Mouse (Mus musculus) stomach, embryonic 15.5 days (tissue): ENCODE measurements at regions not wholly inside any gene's neighbourhood (a gene's known extent, or its start where the extent isn't known, plus 50 kb on each side); places are given as distances from the start of the nearest gene placed in this dataset.

Source experiments
- ATAC-seq: fragments of 200-750 bp; cut with Nextera tagmentation; 2 replicates; pipeline ENCODE4 v1.8.0; 2017; ENCODE audit warnings: low read depth, moderate number of reproducible peaks, moderate TSS enrichment; ENCODE audit not compliant: insufficient read depth, low FRiP score
- H3K27ac ChIP-seq: fragments of 300-500 bp; sonication (generic); 2 replicates; pipeline ENCODE4 v1.5.1; 2015; ENCODE audit warnings: mild to moderate bottlenecking, inconsistent platforms
- H3K27me3 ChIP-seq: fragments of 300-500 bp; sonication (generic); replicated peaks from 2 replicates; pipeline ENCODE4 v1.6.1; 2015; ENCODE audit warnings: inconsistent platforms
- H3K36me3 ChIP-seq: fragments of 300-500 bp; sonication (generic); 2 replicates; pipeline ENCODE4 v1.6.1; 2015; ENCODE audit warnings: inconsistent platforms
- H3K4me1 ChIP-seq: fragments of 300-500 bp; sonication (generic); 2 replicates; pipeline ENCODE4 v1.6.1; 2015; ENCODE audit warnings: inconsistent platforms
- H3K4me2 ChIP-seq: fragments of 300-500 bp; sonication (generic); 2 replicates; pipeline ENCODE4 v1.6.1; 2015; ENCODE audit warnings: mild to moderate bottlenecking, inconsistent platforms
- H3K4me3 ChIP-seq: fragments of 300-500 bp; sonication (generic); replicated peaks from 2 replicates; pipeline ENCODE4 v1.5.1; 2015; ENCODE audit warnings: inconsistent platforms
- H3K9ac ChIP-seq: fragments of 300-500 bp; sonication (generic); 2 replicates; pipeline ENCODE4 v1.6.1; 2015; ENCODE audit warnings: inconsistent platforms
- H3K9me3 ChIP-seq: fragments of 300-500 bp; sonication (generic); 2 replicates; pipeline ENCODE4 v1.6.1; 2016; ENCODE audit warnings: inconsistent platforms
- WGBS: fragments of 180-500 bp; shearing (Covaris S2); methylation state at CpG from one replicate; pipeline ENCODE4 v1.1.7; 2015; 5-methylcytosine and 5-hydroxymethylcytosine counted together

GRCm38 (mm10) chr2:116716529-116717201, 161.8 kb upstream of the Tmco5 start:
- H3K9ac ChIP-seq, result no peak overlapping the region
- WGBS, result 78% methylated on average over 9 of the region's 9 CpGs
- no peak overlapping the region for H3K4me2 ChIP-seq
- H3K9me3 ChIP-seq, result no peaks in the 10 kb centered on the region
- H3K4me3 ChIP-seq, result no peak overlapping the region
- ATAC-seq, result no peak
- no peak overlapping the region for H3K27ac ChIP-seq
- H3K27me3 ChIP-seq, result no peaks in the 10 kb centered on the region
- H3K36me3 ChIP-seq, result no peaks in the 10 kb centered on the region
- H3K4me1 ChIP-seq, result no peaks in the 10 kb centered on the region

- no peak for ATAC-seq
- WGBS, result 81% methylated on average over 5 of the region's 5 CpGs
- no peaks in the 10 kb centered on the region for H3K4me1 ChIP-seq
Measured at GRCm38 (mm10) chr2:116718637-116719036, 159.9 kb upstream of the Tmco5 start.

GRCm38 (mm10) chr2:116727591-116727990, 150.9 kb upstream of the Tmco5 start:
- H3K36me3 ChIP-seq, result no peaks in the 10 kb centered on the region
- H3K4me1 ChIP-seq, result no peaks in the 10 kb centered on the region
- H3K9me3 ChIP-seq, result no peaks in the 10 kb centered on the region
- H3K27me3 ChIP-seq, result no peaks in the 10 kb centered on the region
- ATAC-seq, result no peak
- H3K4me2 ChIP-seq, result no peak overlapping the region
- H3K27ac ChIP-seq, result no peak overlapping the region
- WGBS, result 61% methylated on average over 1 of the region's 1 CpGs
- H3K4me3 ChIP-seq, result no peak overlapping the region
- no peak overlapping the region for H3K9ac ChIP-seq

More at GRCm38 (mm10) chr2:116718637-116719036, 159.9 kb upstream of the Tmco5 start:
- no peak overlapping the region for H3K9ac ChIP-seq
- H3K27ac ChIP-seq, result no peak overlapping the region
- no peaks in the 10 kb centered on the region for H3K9me3 ChIP-seq
- no peaks in the 10 kb centered on the region for H3K27me3 ChIP-seq
- H3K4me2 ChIP-seq, result no peak overlapping the region
- H3K36me3 ChIP-seq, result no peaks in the 10 kb centered on the region
- H3K4me3 ChIP-seq, result no peak overlapping the region

- Histone ChIP-seq H3K27ac (no peak overlapping the region), H3K9ac (no peak overlapping the region), H3K36me3 (no peaks in the 10 kb centered on the region), H3K9me3 (no peaks in the 10 kb centered on the region), H3K4me2 (no peak overlapping the region), H3K4me1 (no peaks in the 10 kb centered on the region), H3K4me3 (no peak overlapping the region), H3K27me3 (no peaks in the 10 kb centered on the region)
- 20% methylated on average over 3 of the region's 3 CpGs for WGBS
- ATAC-seq, result peak; percentile 53; the same call in 1 of the 2 replicates
Measured at GRCm38 (mm10) chr2:116735702-116736101, 142.8 kb upstream of the Tmco5 start.

- Histone ChIP-seq H3K9me3 (no peaks in the 10 kb centered on the region), H3K9ac (no peak overlapping the region), H3K4me1 (no peaks in the 10 kb centered on the region), H3K4me3 (no peak overlapping the region), H3K36me3 (no peaks in the 10 kb centered on the region), H3K27ac (no peak overlapping the region), H3K27me3 (no peaks in the 10 kb centered on the region), H3K4me2 (no peak overlapping the region)
- ATAC-seq, result no peak
- 48% methylated on average over 15 of the region's 15 CpGs for WGBS
Measured at GRCm38 (mm10) chr2:116768459-116769047, 109.9 kb upstream of the Tmco5 start.

- ATAC-seq, result no peak
- Histone ChIP-seq H3K9ac (no peak overlapping the region), H3K4me3 (no peak overlapping the region), H3K4me1 (no peaks in the 10 kb centered on the region), H3K4me2 (no peak overlapping the region), H3K36me3 (no peaks in the 10 kb centered on the region), H3K9me3 (no peaks in the 10 kb centered on the region), H3K27ac (no peak overlapping the region), H3K27me3 (no peaks in the 10 kb centered on the region)
- WGBS, result 63% methylated on average over 4 of the region's 4 CpGs
Measured at GRCm38 (mm10) chr2:116769186-116769585, 109.3 kb upstream of the Tmco5 start.

- no peak overlapping the region for H3K4me3 ChIP-seq
Measured at GRCm38 (mm10) chr2:116772569-116772968, 105.9 kb upstream of the Tmco5 start.

GRCm38 (mm10) chr2:116800141-116800540, 78.3 kb upstream of the Tmco5 start:
- ATAC-seq, result no peak
- H3K4me1 ChIP-seq, result no peaks in the 10 kb centered on the region
- no peaks in the 10 kb centered on the region for H3K27me3 ChIP-seq
- H3K9me3 ChIP-seq, result no peaks in the 10 kb centered on the region
- WGBS, result 74% methylated on average over 2 of the region's 2 CpGs
- no peak overlapping the region for H3K4me3 ChIP-seq
- H3K9ac ChIP-seq, result no peak overlapping the region
- H3K4me2 ChIP-seq, result no peak overlapping the region
- H3K36me3 ChIP-seq, result no peaks in the 10 kb centered on the region
- H3K27ac ChIP-seq, result no peak overlapping the region

More at GRCm38 (mm10) chr2:116772569-116772968, 105.9 kb upstream of the Tmco5 start:
- no peaks in the 10 kb centered on the region for H3K36me3 ChIP-seq
- WGBS, result 80% methylated on average over 6 of the region's 6 CpGs
- no peak overlapping the region for H3K27ac ChIP-seq
- no peaks in the 10 kb centered on the region for H3K4me1 ChIP-seq
- no peak for ATAC-seq
- no peak overlapping the region for H3K4me2 ChIP-seq
- H3K27me3 ChIP-seq, result no peaks in the 10 kb centered on the region
- H3K9ac ChIP-seq, result no peak overlapping the region
- H3K9me3 ChIP-seq, result no peaks in the 10 kb centered on the region

GRCm38 (mm10) chr2:116801578-116801977, 76.9 kb upstream of the Tmco5 start:
- ATAC-seq, result no peak
- H3K9ac ChIP-seq, result no peak overlapping the region
- no peaks in the 10 kb centered on the region for H3K9me3 ChIP-seq
- H3K4me2 ChIP-seq, result no peak overlapping the region
- H3K27ac ChIP-seq, result no peak overlapping the region
- H3K27me3 ChIP-seq, result no peaks in the 10 kb centered on the region
- H3K4me1 ChIP-seq, result no peaks in the 10 kb centered on the region
- no peak overlapping the region for H3K4me3 ChIP-seq
- H3K36me3 ChIP-seq, result no peaks in the 10 kb centered on the region
- WGBS, result 80% methylated on average over 7 of the region's 7 CpGs

GRCm38 (mm10) chr2:116807207-116807606, 71.3 kb upstream of the Tmco5 start:
- ATAC-seq, result no peak
- Histone ChIP-seq H3K4me1 (no peaks in the 10 kb centered on the region), H3K4me3 (no peak overlapping the region), H3K9me3 (no peaks in the 10 kb centered on the region), H3K27me3 (no peaks in the 10 kb centered on the region), H3K27ac (no peak overlapping the region), H3K36me3 (no peaks in the 10 kb centered on the region), H3K4me2 (no peak overlapping the region), H3K9ac (no peak overlapping the region)
- 81% methylated on average over 3 of the region's 3 CpGs for WGBS

- H3K4me1 ChIP-seq, result no peaks in the 10 kb centered on the region
- 84% methylated on average over 7 of the region's 7 CpGs for WGBS
- no peaks in the 10 kb centered on the region for H3K27me3 ChIP-seq
- no peak overlapping the region for H3K4me3 ChIP-seq
- ATAC-seq, result no peak
- no peaks in the 10 kb centered on the region for H3K36me3 ChIP-seq
- H3K4me2 ChIP-seq, result no peak overlapping the region
- H3K27ac ChIP-seq, result no peak overlapping the region
- H3K9me3 ChIP-seq, result no peaks in the 10 kb centered on the region
- H3K9ac ChIP-seq, result no peak overlapping the region
Measured at GRCm38 (mm10) chr2:116807636-116808035, 70.9 kb upstream of the Tmco5 start.

- H3K9me3 ChIP-seq, result no peaks in the 10 kb centered on the region
- H3K27me3 ChIP-seq, result no peaks in the 10 kb centered on the region
- no peaks in the 10 kb centered on the region for H3K36me3 ChIP-seq
- no peak for ATAC-seq
- 89% methylated on average over 6 of the region's 6 CpGs for WGBS
- no peak overlapping the region for H3K27ac ChIP-seq
- H3K4me2 ChIP-seq, result no peak overlapping the region
- no peaks in the 10 kb centered on the region for H3K4me1 ChIP-seq
- H3K9ac ChIP-seq, result no peak overlapping the region
- no peak overlapping the region for H3K4me3 ChIP-seq
Measured at GRCm38 (mm10) chr2:116808113-116808512, 70.4 kb upstream of the Tmco5 start.
